Mouse (Mus musculus) kidney, adult 2 months (tissue): ENCODE data around the gene Slc9b1. TPM values are rescaled to one million over a fixed set of nuclear protein-coding genes. Genes with fewer than 3 reads are reported as not detected.

ENCODE experiments used
- DNase-seq: peaks from one replicate; pipeline ENCODE4 v3.0.0; 2021
- H3K27ac ChIP-seq: fragments of 200-500 bp; 2 replicates; pipeline ENCODE4 v1.5.1; 2012; ENCODE audit warnings: low read depth, low read length, control low read depth, inconsistent platforms; ENCODE audit not compliant: insufficient read depth
- H3K27me3 ChIP-seq: fragments of 200-500 bp; replicated peaks from 2 replicates; pipeline ENCODE4 v1.6.1; 2012; ENCODE audit warnings: mild to moderate bottlenecking, moderate library complexity, low read length, inconsistent platforms; ENCODE audit not compliant: control insufficient read depth, insufficient read depth
- H3K36me3 ChIP-seq: fragments of 200-500 bp; 2 replicates; pipeline ENCODE4 v1.6.1; 2012; ENCODE audit warnings: mild to moderate bottlenecking, moderate library complexity, low read length, inconsistent platforms; ENCODE audit not compliant: control insufficient read depth, insufficient read depth
- H3K4me1 ChIP-seq: fragments of 200-500 bp; 2 replicates; pipeline ENCODE4 v1.6.1; 2011; ENCODE audit warnings: low read length; ENCODE audit not compliant: control insufficient read depth, insufficient read depth
- H3K4me3 ChIP-seq: fragments of 200-500 bp; 2 replicates; pipeline ENCODE4 v1.5.1; 2011; ENCODE audit warnings: mild to moderate bottlenecking, low read depth, low read length, control low read depth; ENCODE audit not compliant: insufficient read depth
- CTCF ChIP-seq: fragments of 200-500 bp; conservative IDR thresholded peaks from 2 replicates; pipeline ENCODE4 v1.5.1; 2011; ENCODE audit warnings: low read depth, mild to moderate bottlenecking, control low read depth, low read length, moderate library complexity, mixed read lengths; ENCODE audit not compliant: insufficient read depth, insufficient read length
- POLR2A ChIP-seq: fragments of 200-500 bp; IDR thresholded peaks from one replicate; pipeline ENCODE4 v1.6.1; 2011; ENCODE audit warnings: low read depth, low read length, control low read depth
- WGBS: fragments of 180-500 bp; shearing (Covaris S2); methylation state at CpG from one replicate; pipeline ENCODE4 v1.1.7; 2018; 5-methylcytosine and 5-hydroxymethylcytosine counted together
- polyA plus RNA-seq: library from polyadenylated mRNA; depleted of rRNA; stranded (reverse); fragments of >200 nt; gene quantifications from 2 replicates; pipeline ENCODE4 v1.2.3, GENCODE M21; 2012; rRNA removed

Slc9b1 gene
- polyA plus RNA-seq, 1 experiment, result 0.06 TPM

DNA sequence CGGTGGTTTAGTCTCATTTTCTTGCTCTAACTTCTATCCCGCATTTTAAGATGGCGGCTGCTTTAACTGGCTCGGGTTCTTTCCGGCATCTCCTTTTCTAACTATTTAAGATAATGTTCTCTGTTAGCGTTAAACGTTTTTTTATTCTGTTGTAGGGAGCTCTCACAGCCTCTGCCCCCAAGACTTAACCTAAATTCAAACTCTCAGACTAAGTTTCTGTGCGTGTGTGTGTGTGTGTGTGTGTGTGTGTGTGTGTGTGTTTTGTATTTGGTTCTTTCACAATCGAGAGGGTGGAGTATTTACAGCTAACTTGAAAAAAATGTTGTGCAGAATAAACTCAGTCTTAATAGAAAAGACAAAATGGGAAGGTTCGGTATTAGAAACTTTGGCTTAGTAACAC is 92.8 kb downstream of the Slc9b1 start:
- peak overlapping the region; percentile 90 for H3K4me3 ChIP-seq
- peaks cover 3% of the 10 kb centered on the region; the same call in 1 of the 2 replicates for H3K36me3 ChIP-seq
- TF ChIP-seq POLR2A (no peak), CTCF (no peak)
- peaks cover 10% of the 10 kb centered on the region; the same call in 1 of the 2 replicates for H3K4me1 ChIP-seq
- DNase-seq, result no peak
- H3K27me3 ChIP-seq, result no peaks in the 10 kb centered on the region
- peak overlapping the region; percentile 98; the same call in 1 of the 2 replicates for H3K27ac ChIP-seq
- WGBS, result 2% methylated on average over 10 of the region's 10 CpGs

DNA sequence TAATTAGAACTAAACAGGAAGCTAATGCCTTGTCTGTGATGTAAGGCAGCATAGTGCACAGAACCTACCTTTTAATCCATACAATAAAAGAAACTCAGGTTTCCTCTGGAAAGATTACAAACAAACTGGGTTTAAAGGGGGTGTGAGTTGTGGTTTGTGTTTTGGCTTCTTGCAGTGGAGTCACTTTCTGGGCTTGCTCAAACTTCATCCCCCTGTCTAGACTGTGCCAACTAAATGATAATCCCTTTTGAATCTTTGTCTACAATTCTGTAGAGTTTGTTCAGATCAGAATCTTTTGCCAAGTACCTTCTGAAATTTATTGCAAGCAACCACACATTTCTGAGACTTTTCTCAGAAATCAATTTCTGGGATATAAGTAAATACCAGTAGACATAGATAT is 97.1 kb downstream of the Slc9b1 start:
- no peak for DNase-seq
- TF ChIP-seq CTCF (no peak), POLR2A (no peak)
- Histone ChIP-seq H3K36me3 (peaks cover 3% of the 10 kb centered on the region; the same call in 1 of the 2 replicates), H3K4me3 (no peak overlapping the region), H3K27me3 (no peaks in the 10 kb centered on the region), H3K27ac (no peak overlapping the region; the same call in 1 of the 2 replicates), H3K4me1 (peaks cover 10% of the 10 kb centered on the region; the same call in 1 of the 2 replicates)

Other genes with a start within 250 kb of the Slc9b1 start
- gene Cenpe, start 135.5 kb upstream of the Slc9b1 start, polyA plus RNA-seq, result 0.15 and 0.48 TPM in 2 replicates
- gene Bdh2, start 66.8 kb upstream of the Slc9b1 start, polyA plus RNA-seq, result 247 and 284 TPM in 2 replicates
- gene Slc9b2, start 40.3 kb upstream of the Slc9b1 start, polyA plus RNA-seq, result 0.30 and 0.59 TPM in 2 replicates
- 28.7 and 33.5 TPM in 2 replicates for gene Cisd2, start 75.9 kb downstream of the Slc9b1 start, polyA plus RNA-seq
- 307 and 333 TPM in 2 replicates for gene Ube2d3, start 90.1 kb downstream of the Slc9b1 start, polyA plus RNA-seq
- gene Manba, start 137.6 kb downstream of the Slc9b1 start, polyA plus RNA-seq, result 23.6 and 25.8 TPM in 2 replicates